Mouse (Mus musculus) myocyte (in vitro differentiated cells): ENCODE measurements around the gene Fam129a.

Source experiments
- CEBPB ChIP-seq: IDR thresholded peaks from 2 replicates; pipeline ENCODE4 v1.6.1; 2011; ENCODE audit warnings: mild to moderate bottlenecking, moderate library complexity; ENCODE audit not compliant: poor library complexity, insufficient read depth, severe bottlenecking
- E2F4 ChIP-seq: IDR thresholded peaks from one replicate; pipeline ENCODE4 v1.6.1; 2011; ENCODE audit warnings: mild to moderate bottlenecking, control low read depth, moderate library complexity; ENCODE audit not compliant: insufficient read depth
- MAX ChIP-seq: IDR thresholded peaks from one replicate; pipeline ENCODE4 v1.6.1; 2011; ENCODE audit warnings: low read depth, mild to moderate bottlenecking, control low read depth
- MYOD1 ChIP-seq, 3 experiments: IDR thresholded peaks; one replicate each; pipeline ENCODE4 v1.6.1; 2011; ENCODE audit warnings: control low read depth in 2 of 3, low read depth in 2 of 3, mild to moderate bottlenecking in 2 of 3, moderate library complexity in 1 of 3; ENCODE audit not compliant: insufficient read length in 2 of 3, control insufficient read depth in 1 of 3
- MYOG ChIP-seq, 3 experiments: IDR thresholded peaks; one replicate each; pipeline ENCODE4 v1.6.1; 2011; ENCODE audit warnings: control low read depth in 2 of 3, low read depth in 2 of 3, mild to moderate bottlenecking in 2 of 3; ENCODE audit not compliant: insufficient read length in 2 of 3, control insufficient read depth in 1 of 3, insufficient read depth in 1 of 3
- POLR2A ChIP-seq: IDR thresholded peaks from one replicate; pipeline ENCODE4 v1.6.1; 2011; ENCODE audit warnings: low read depth, mild to moderate bottlenecking, control low read depth, moderate library complexity; ENCODE audit not compliant: insufficient read length
- POLR2AphosphoS2 ChIP-seq: IDR thresholded peaks from one replicate; pipeline ENCODE4 v1.6.1; 2011; ENCODE audit warnings: low read depth, control low read depth; ENCODE audit not compliant: insufficient read length
- REST ChIP-seq: IDR thresholded peaks from one replicate; pipeline ENCODE4 v1.6.1; 2011; ENCODE audit warnings: mild to moderate bottlenecking, control low read depth, moderate library complexity; ENCODE audit not compliant: insufficient read depth, insufficient read length
- SRF ChIP-seq: IDR thresholded peaks from one replicate; pipeline ENCODE4 v1.6.1; 2011; ENCODE audit warnings: low read depth; ENCODE audit not compliant: control insufficient read depth, insufficient read length
- TCF12 ChIP-seq: IDR thresholded peaks from one replicate; pipeline ENCODE4 v1.6.1; 2011; ENCODE audit warnings: mild to moderate bottlenecking, control low read depth; ENCODE audit not compliant: poor library complexity, insufficient read depth, severe bottlenecking
- TCF3 ChIP-seq: IDR thresholded peaks from one replicate; pipeline ENCODE4 v1.6.1; 2011; ENCODE audit warnings: low read depth, control low read depth; ENCODE audit not compliant: insufficient read length
- USF1 ChIP-seq: IDR thresholded peaks from one replicate; pipeline ENCODE4 v1.6.1; 2011; ENCODE audit warnings: low read depth, mild to moderate bottlenecking, control low read depth, moderate library complexity

DNA sequence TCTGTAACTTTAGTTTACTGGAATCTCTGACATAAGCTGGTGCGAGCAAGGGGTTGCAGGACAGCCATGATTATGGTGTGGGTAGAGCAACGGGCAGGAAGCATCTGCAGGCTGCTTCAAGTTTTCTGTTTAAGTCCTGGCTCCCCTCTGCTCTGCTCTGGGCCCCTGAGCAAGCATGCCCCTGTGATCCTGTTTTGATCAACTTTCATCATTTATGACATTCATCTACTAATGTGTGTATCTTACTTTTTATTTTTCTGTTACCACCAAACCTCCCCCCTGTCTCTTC lies 138.7 kb downstream of the Fam129a start:
- TF ChIP-seq POLR2A (no peak), MAX (no peak), MYOD1 (IDR thresholded peaks at IDR 0.05; ENCODE audit: control insufficient read depth in 1 of 3, insufficient read length in 2 of 3, low read depth in 2 of 3) (no peak), TCF12 (no peak), REST (no peak), USF1 (no peak), POLR2AphosphoS2 (no peak), SRF (no peak), E2F4 (no peak), TCF3 (no peak), MYOG (IDR thresholded peaks at IDR 0.05; ENCODE audit: control insufficient read depth in 1 of 3, insufficient read depth in 1 of 3, insufficient read length in 2 of 3, low read depth in 2 of 3) (no peak), CEBPB (no peak)
